Mouse (Mus musculus) heart, embryonic 14.5 days (tissue): Measurements from ENCODE around the gene Cyp11a1. TPM values are rescaled to one million over a fixed set of nuclear protein-coding genes. Genes with fewer than 3 reads are reported as not detected.

ENCODE experiments used
- ATAC-seq: fragments of 200-750 bp; cut with Nextera tagmentation; 2 replicates; pipeline ENCODE4 v1.8.0; 2017; ENCODE audit warnings: low read depth, moderate TSS enrichment; ENCODE audit not compliant: insufficient number of reproducible peaks, insufficient read depth, low FRiP score
- H3K27ac ChIP-seq, 2 experiments: fragments of 200-500 bp in 1 of 2; fragments of 300-500 bp in 1 of 2; sonication (generic) in 1 of 2; replicated peaks in 1 of 2; 2 replicates each; pipeline ENCODE4 v1.5.1; 2012 to 2014; ENCODE audit warnings: low read depth in 2 of 2, low read length in 2 of 2, control low read depth in 1 of 2, mild to moderate bottlenecking in 1 of 2, mixed read lengths in 1 of 2; ENCODE audit not compliant: control insufficient read depth in 1 of 2, insufficient read depth in 1 of 2
- H3K27me3 ChIP-seq: fragments of 300-500 bp; sonication (generic); 2 replicates; pipeline ENCODE4 v1.6.1; 2014; ENCODE audit warnings: mild to moderate bottlenecking, low read length, control low read depth; ENCODE audit not compliant: control insufficient read depth, insufficient read depth
- H3K36me3 ChIP-seq: fragments of 300-500 bp; sonication (generic); 2 replicates; pipeline ENCODE4 v1.6.1; 2014; ENCODE audit warnings: mild to moderate bottlenecking, control low read depth, low read length, mixed read lengths; ENCODE audit not compliant: control insufficient read depth, insufficient read depth
- H3K4me1 ChIP-seq, 2 experiments: fragments of 200-500 bp in 1 of 2; fragments of 300-500 bp in 1 of 2; sonication (generic) in 1 of 2; 2 replicates each; pipeline ENCODE4 v1.6.1; 2012 to 2014; ENCODE audit warnings: low read length in 2 of 2, control low read depth in 1 of 2, mixed read lengths in 1 of 2; ENCODE audit not compliant: control insufficient read depth in 2 of 2, insufficient read depth in 2 of 2
- H3K4me2 ChIP-seq: fragments of 300-500 bp; sonication (generic); 2 replicates; pipeline ENCODE4 v1.6.1; 2014; ENCODE audit warnings: mild to moderate bottlenecking, low read length
- H3K4me3 ChIP-seq, 2 experiments: fragments of 200-500 bp in 1 of 2; fragments of 300-500 bp in 1 of 2; sonication (generic) in 1 of 2; 2 replicates each; pipeline ENCODE4 v1.5.1; 2012 to 2014; ENCODE audit warnings: low read length in 2 of 2, mild to moderate bottlenecking in 2 of 2, control low read depth in 1 of 2, low read depth in 1 of 2, moderate library complexity in 1 of 2; ENCODE audit not compliant: control insufficient read depth in 1 of 2, insufficient read depth in 1 of 2
- H3K9ac ChIP-seq: fragments of 300-500 bp; sonication (generic); 2 replicates; pipeline ENCODE4 v1.6.1; 2014; ENCODE audit warnings: mild to moderate bottlenecking, low read length
- H3K9me3 ChIP-seq: fragments of 300-500 bp; sonication (generic); 2 replicates; pipeline ENCODE4 v1.6.1; 2016; ENCODE audit warnings: low read length, control low read depth; ENCODE audit not compliant: control insufficient read depth
- WGBS: fragments of 180-500 bp; shearing (Covaris S2); extraction: QIAGEN DNeasy Blood & Tissue Kit; methylation state at CpG from one replicate; pipeline ENCODE4 v1.1.7; 2014; 5-methylcytosine and 5-hydroxymethylcytosine counted together
- polyA plus RNA-seq: library from polyadenylated mRNA; unstranded; fragments of >200 nt; fragmentation: Nextera tagmentation; extraction: Ambion mirVana; gene quantifications from 2 replicates; pipeline ENCODE4 v1.2.1, GENCODE M21; 2014

Gene Cyp11a1
- polyA plus RNA-seq, 1 experiment from 2014 or later, result 0.27 TPM

GRCm38 (mm10) chr9:57975200-57975821 is 30.9 kb upstream of the Cyp11a1 start:
- ATAC-seq, result no peak
- Histone ChIP-seq H3K36me3 (no peaks in the 10 kb centered on the region), H3K4me3 (no peak overlapping the region), H3K27me3 (no peaks in the 10 kb centered on the region), H3K9ac (no peak overlapping the region), H3K4me1 (peaks cover 12% of the 10 kb centered on the region in 2 experiments), H3K27ac (no peak overlapping the region), H3K4me2 (no peak overlapping the region), H3K9me3 (no peaks in the 10 kb centered on the region)
- 67% methylated on average over 5 of the region's 5 CpGs for WGBS

DNA sequence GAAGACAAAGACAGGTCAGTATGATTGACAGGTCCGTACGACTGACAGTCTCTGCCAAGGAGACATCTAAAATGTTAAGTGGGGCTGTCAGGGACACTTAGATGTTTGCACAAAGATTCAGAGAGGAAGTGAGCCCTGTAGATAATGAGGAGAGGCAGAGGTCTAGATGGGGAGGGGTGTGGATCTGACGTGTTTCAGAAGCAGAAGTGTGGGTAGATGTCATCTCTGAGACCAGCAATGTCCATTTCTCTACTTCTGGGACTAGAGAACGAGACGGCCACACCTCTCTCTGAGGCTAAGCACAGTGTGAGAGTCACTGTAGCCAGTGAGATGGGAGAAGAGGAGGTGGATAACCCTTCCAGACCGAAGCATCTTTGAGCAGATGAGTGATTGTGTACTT is 28.2 kb upstream of the Cyp11a1 start:
- Histone ChIP-seq H3K9me3 (no peaks in the 10 kb centered on the region), H3K36me3 (no peaks in the 10 kb centered on the region), H3K9ac (no peak overlapping the region), H3K4me3 (no peak overlapping the region), H3K4me1 (peaks cover 5 to 6% of the 10 kb centered on the region in 2 experiments), H3K27ac (no peak overlapping the region), H3K4me2 (no peak overlapping the region), H3K27me3 (no peaks in the 10 kb centered on the region)
- no peak for ATAC-seq
- 44% methylated on average over 6 of the region's 6 CpGs for whole genome bisulfite sequencing

GRCm38 (mm10) chr9:57978858-57979257 is 27.4 kb upstream of the Cyp11a1 start:
- WGBS, result 27% methylated on average over 3 of the region's 3 CpGs
- Histone ChIP-seq H3K4me3 (no peak overlapping the region), H3K27ac (no peak overlapping the region), H3K4me1 (peaks cover 0 to 2% of the 10 kb centered on the region in 2 experiments; a peak in 1 of 4 replicates), H3K27me3 (no peaks in the 10 kb centered on the region), H3K4me2 (no peak overlapping the region), H3K9me3 (no peaks in the 10 kb centered on the region), H3K9ac (no peak overlapping the region), H3K36me3 (no peaks in the 10 kb centered on the region)
- ATAC-seq, result no peak

GRCm38 (mm10) chr9:57980570-57980969 is 25.6 kb upstream of the Cyp11a1 start:
- no peaks in the 10 kb centered on the region for H3K9me3 ChIP-seq
- ATAC-seq, result no peak
- 80% methylated on average over 10 of the region's 10 CpGs for WGBS
- H3K4me3 ChIP-seq, result no peak overlapping the region
- no peaks in the 10 kb centered on the region for H3K27me3 ChIP-seq
- no peaks in the 10 kb centered on the region for H3K4me1 ChIP-seq
- no peak overlapping the region for H3K9ac ChIP-seq
- no peaks in the 10 kb centered on the region for H3K36me3 ChIP-seq
- H3K4me2 ChIP-seq, result no peak overlapping the region
- no peak overlapping the region for H3K27ac ChIP-seq

- Histone ChIP-seq H3K9me3 (no peaks in the 10 kb centered on the region), H3K36me3 (no peaks in the 10 kb centered on the region), H3K27me3 (no peaks in the 10 kb centered on the region), H3K27ac (no peak overlapping the region), H3K4me1 (no peaks in the 10 kb centered on the region), H3K4me2 (no peak overlapping the region), H3K9ac (no peak overlapping the region), H3K4me3 (no peak overlapping the region)
- whole genome bisulfite sequencing, result 85% methylated on average over 8 of the region's 8 CpGs
- ATAC-seq, result no peak
These were observed 20.9 kb upstream of the Cyp11a1 start for GRCm38 (mm10) chr9:57985304-57985703.

DNA sequence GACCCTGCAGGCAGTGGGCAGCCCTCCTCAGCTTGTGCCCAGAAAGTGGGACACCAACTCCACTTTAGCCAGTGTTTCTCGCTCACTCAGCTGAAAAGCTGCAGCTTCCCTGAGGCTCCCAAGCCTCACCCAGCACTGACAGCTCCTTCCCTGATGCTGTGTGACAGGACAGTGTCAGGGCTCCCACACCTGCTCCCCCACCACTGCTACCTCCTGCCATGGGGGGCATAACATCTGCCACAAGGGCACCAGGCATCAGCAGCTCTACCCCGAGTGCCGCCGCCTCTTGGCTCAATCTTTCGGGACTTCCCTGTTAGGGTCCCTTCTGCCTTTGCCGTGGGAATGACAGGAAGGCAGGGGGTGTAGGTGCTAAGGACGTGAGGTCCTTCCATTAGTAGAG is 19.9 kb upstream of the Cyp11a1 start:
- Histone ChIP-seq H3K4me2 (no peak overlapping the region), H3K27me3 (no peaks in the 10 kb centered on the region), H3K36me3 (no peaks in the 10 kb centered on the region), H3K9ac (no peak overlapping the region), H3K4me1 (no peaks in the 10 kb centered on the region), H3K9me3 (no peaks in the 10 kb centered on the region), H3K4me3 (no peak overlapping the region), H3K27ac (no peak overlapping the region)
- 52% methylated on average over 7 of the region's 7 CpGs for WGBS
- no peak for ATAC-seq

DNA sequence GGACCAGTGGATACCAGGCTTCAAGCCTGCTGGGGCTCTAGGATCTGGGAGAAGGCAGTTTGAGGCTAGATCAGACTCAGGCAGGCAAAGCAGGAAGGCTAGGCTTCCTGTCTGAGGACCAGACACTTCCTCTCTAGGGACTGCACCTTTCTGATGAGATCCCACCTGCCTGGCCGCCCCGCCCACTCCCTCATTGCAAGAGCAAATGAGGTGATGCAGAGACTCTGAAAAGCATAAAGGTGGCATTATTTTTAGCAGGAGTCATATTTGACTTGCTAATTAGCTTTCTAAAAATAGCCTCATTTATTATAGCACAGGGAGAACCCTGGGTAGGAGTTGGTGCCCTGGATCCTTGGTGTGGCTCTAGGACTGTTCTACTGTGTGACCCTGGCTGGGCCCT is 18.1 kb upstream of the Cyp11a1 start:
- Histone ChIP-seq H3K27me3 (no peaks in the 10 kb centered on the region; the same call in 1 of the 2 replicates), H3K36me3 (no peaks in the 10 kb centered on the region), H3K27ac (no peak overlapping the region), H3K4me1 (no peaks in the 10 kb centered on the region), H3K4me2 (no peak overlapping the region), H3K9ac (no peak overlapping the region), H3K4me3 (no peak overlapping the region), H3K9me3 (no peaks in the 10 kb centered on the region)
- no peak for ATAC-seq
- WGBS, result 80% methylated on average over 2 of the region's 2 CpGs

DNA sequence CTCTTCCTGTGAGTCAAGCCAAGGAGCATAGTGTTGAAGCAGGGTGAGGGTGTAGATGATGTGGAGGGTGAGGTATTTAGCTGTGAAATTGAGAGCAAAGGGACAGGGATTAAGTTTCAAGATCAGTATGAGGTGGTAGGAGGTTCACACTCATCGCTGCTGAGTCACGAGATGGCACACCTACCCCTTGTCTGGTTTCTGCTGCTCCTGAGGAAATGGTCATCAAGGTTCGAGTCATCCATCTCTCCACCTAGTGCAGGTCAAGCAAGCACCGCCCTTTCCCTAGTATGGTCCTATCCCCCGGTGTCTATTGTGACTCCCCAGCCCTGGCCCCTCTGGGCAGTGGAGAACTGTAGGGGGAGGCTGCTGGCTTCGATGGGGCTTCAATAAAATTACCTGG is 16.9 kb upstream of the Cyp11a1 start:
- ATAC-seq, result no peak
- no peak overlapping the region for H3K27ac ChIP-seq
- no peaks in the 10 kb centered on the region for H3K9me3 ChIP-seq
- H3K9ac ChIP-seq, result no peak overlapping the region
- WGBS, result 81% methylated on average over 6 of the region's 6 CpGs
- no peaks in the 10 kb centered on the region for H3K36me3 ChIP-seq
- H3K27me3 ChIP-seq, result no peaks in the 10 kb centered on the region; the same call in 1 of the 2 replicates
- no peaks in the 10 kb centered on the region for H3K4me1 ChIP-seq
- H3K4me2 ChIP-seq, result no peak overlapping the region
- H3K4me3 ChIP-seq, result no peak overlapping the region
